ENCODE assay signal across 21 mouse cellular contexts in genomic region chr6:117622446-117622845, GRCm38 (mm10).
"Had no signal": no experiment of that assay in that cellular context is flagged by ENCODE, and none has a peak within 500 bp of the region (broad histone marks: within the 10 kb centered on the region; RNA-seq: fewer than 3 reads in every experiment).

No protein-coding gene starts in this region.

- H3K4me3 ChIP-seq: gastrocnemius, adult 2 months; heart, embryonic 10.5 days; heart, embryonic 12.5 days; hindbrain, embryonic 10.5 days; hindbrain, embryonic 12.5 days; left cerebral cortex, adult 2 months; limb, embryonic 13.5 days; limb, embryonic 15.5 days; liver, embryonic 12.5 days had no signal

- H3K36me3 ChIP-seq: heart, embryonic 10.5 days; heart, embryonic 12.5 days; hindbrain, embryonic 10.5 days; hindbrain, embryonic 12.5 days; limb, embryonic 13.5 days; limb, embryonic 15.5 days; liver, embryonic 12.5 days had no signal

- DNase-seq: gastrocnemius, adult 2 months; gastrocnemius, postnatal 10 days; gastrocnemius, postnatal 25 days; heart, postnatal 10 days; heart, postnatal 4 days; kidney, adult 18-20 months; kidney, adult 8-10 months; kidney, postnatal 10 days; kidney, postnatal 25 days; kidney, postnatal 4 days; lung, adult 18-20 months had no signal

- H3K27me3 ChIP-seq: hindbrain, embryonic 12.5 days; limb, embryonic 13.5 days; limb, embryonic 15.5 days; liver, embryonic 12.5 days had no signal

- H3K9ac ChIP-seq: heart, embryonic 12.5 days; hindbrain, embryonic 12.5 days; hindbrain, embryonic 14.5 days; limb, embryonic 13.5 days; limb, embryonic 15.5 days; liver, embryonic 12.5 days; liver, embryonic 14.5 days had no signal

- H3K4me1 ChIP-seq: hindbrain, embryonic 12.5 days; limb, embryonic 13.5 days; limb, embryonic 15.5 days; liver, embryonic 12.5 days had no signal

- H3K27ac ChIP-seq: gastrocnemius, adult 2 months; heart, embryonic 10.5 days; hindbrain, embryonic 10.5 days; hindbrain, embryonic 12.5 days; hindbrain, embryonic 14.5 days; left cerebral cortex, adult 2 months; limb, embryonic 13.5 days; limb, embryonic 15.5 days; liver, embryonic 12.5 days; liver, embryonic 14.5 days had no signal
